Mouse (Mus musculus): Measurements from ENCODE around the gene Chn2. TPM values are rescaled to one million over a fixed set of nuclear protein-coding genes. Genes with fewer than 3 reads are reported as not detected.

Gene Chn2
- total and polyA plus RNA-seq, 3 experiments: not detected

DNA sequence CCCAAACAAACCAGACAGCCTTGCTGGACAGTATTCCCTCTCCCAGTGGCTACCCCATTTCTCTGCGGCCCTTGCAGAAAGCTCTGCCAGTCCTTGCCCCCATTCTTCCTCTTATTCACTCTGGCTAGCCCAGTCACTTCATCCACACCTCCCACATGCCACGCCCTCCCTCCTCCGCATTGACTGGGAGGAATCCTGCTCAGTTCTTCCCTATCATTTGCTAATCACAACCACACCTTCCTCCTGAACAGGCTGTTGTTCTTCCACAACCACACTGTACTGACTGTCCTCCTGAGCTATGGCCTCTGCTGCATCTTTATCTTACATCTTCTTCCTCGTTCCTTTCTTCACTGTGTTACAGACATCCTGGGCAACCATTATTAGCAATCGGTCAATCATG lies 86.2 kb downstream of the Chn2 start (continued):
- no peak for TF ChIP-seq CHD1 (IDR thresholded peaks at IDR 0.05; ENCODE audit: low read depth, low read length)
- no peak for TF ChIP-seq ZKSCAN1 (IDR thresholded peaks at IDR 0.05; ENCODE audit: low read depth, low read length)

DNA sequence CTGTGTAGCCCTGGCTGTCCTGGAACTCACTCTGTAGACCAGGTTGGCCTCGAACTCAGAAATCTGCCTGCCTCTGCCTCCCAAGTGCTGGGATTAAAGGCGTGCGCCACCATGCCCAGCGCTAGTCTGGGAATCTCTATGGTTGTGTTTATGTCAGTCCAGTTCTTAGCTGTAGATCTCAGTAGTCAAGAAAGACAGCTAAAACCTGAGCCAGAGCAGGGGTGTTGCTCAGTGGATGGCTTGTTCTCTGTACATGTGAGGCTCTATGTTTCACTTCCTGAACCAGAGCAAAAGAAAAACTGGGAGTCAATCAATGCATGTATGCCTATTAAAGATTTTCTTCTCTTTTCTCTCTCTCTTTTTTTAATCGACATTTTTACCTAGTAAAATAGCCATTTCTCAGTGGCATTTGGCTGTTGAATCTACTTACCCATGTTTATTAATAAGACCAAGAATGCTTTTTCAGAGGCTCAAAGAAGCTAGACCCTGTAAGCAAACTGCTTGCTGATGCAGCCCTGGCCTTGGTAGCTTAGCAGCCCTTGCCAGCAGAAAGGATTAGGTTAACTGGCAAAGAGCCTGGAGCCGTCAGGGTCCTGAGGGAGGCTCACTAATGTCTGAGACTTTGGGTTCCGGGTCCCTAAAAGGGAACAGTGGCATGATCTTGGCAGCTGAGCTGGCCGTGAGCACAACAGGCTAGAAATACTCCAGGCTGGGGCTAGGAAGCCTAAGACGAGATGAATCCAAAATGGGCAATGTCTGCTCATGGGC lies 87.1 kb downstream of the Chn2 start:
- no peak for TF ChIP-seq ZC3H11A (IDR thresholded peaks at IDR 0.05; ENCODE audit: low read depth, low read length)
- no peak for TF ChIP-seq ELF1 (IDR thresholded peaks at IDR 0.05; ENCODE audit: low read depth, low read length)
- no peak for TF ChIP-seq RAD21 (IDR thresholded peaks at IDR 0.05; ENCODE audit: low read depth, low read length)
- Histone ChIP-seq H3K9me3 (replicated peaks; ENCODE audit: insufficient read depth, low read length) (no peaks in the 10 kb centered on the region), H3K79me2 (ENCODE audit: control insufficient read depth, insufficient read depth, low read length, poor library complexity) (no peaks in the 10 kb centered on the region), H3K36me3 (ENCODE audit: control insufficient read depth in 1 of 2, insufficient read depth in 2 of 2, low read length in 2 of 2) (no peaks in the 10 kb centered on the region), H3K4me1 (ENCODE audit: control insufficient read depth in 1 of 2, insufficient read depth in 2 of 2, low read length in 2 of 2) (no peaks in the 10 kb centered on the region), H3K4me3 (ENCODE audit: control insufficient read depth in 1 of 2, insufficient read depth in 1 of 2, low read depth in 2 of 2, low read length in 2 of 2) (no peak overlapping the region), H3K27me3 (ENCODE audit: control insufficient read depth in 1 of 2, insufficient read depth in 2 of 2, low read length in 2 of 2) (no peaks in the 10 kb centered on the region), H3K9ac (ENCODE audit: control insufficient read depth, low read depth, low read length, poor library complexity, severe bottlenecking) (no peak overlapping the region), H3K27ac (ENCODE audit: control insufficient read depth, low read depth, low read length) (no peak overlapping the region)
- DNase-seq (ENCODE audit: low read depth, low spot score): no peak

DNA sequence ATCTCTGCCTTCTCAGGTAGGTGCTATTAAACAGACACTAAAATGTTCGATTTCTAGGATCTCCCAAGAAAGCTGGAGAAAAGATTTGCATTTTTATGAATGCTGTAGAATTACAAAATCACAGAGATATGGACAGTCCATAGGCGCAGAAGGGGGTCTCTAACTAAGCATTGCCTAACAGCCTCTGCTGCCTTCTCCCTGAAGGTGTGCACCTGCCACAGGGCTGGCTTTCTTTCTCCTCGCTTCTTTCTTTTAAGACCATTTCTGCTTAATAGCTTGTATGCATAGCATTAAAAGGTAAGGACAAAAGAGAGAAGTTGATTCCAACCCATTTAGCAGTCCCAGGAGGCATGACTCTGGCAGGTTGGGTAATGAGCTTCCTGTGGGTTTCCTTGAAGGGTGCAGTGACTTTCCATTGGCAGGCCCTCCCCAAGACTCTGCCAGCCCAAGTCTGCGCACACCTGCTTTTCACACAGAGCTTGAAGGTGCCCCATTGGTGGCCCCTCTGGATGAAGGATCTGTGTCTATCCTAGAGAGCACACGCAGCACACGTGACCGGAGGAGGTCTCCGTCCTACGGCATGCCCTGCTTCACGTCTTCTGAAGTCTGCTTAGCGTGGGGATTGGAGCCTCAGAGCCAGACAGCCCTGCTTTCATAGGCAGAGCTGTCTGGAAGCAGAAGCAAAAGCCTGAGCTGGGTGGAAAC lies 87.8 kb downstream of the Chn2 start:
- no peaks in the 10 kb centered on the region for H3K79me2 ChIP-seq (ENCODE audit: control insufficient read depth, insufficient read depth, low read length, poor library complexity)
- TF ChIP-seq GATA1 (IDR thresholded peaks at IDR 0.05; ENCODE audit: low read depth, low read length) (no peak), EP300 (IDR thresholded peaks at IDR 0.05; ENCODE audit: low read depth in 1 of 2, low read length in 2 of 2) (no peak), ZMIZ1 (IDR thresholded peaks at IDR 0.05; ENCODE audit: low read depth, low read length) (no peak), USF2 (IDR thresholded peaks at IDR 0.05; ENCODE audit: borderline replicate concordance in 1 of 2, insufficient read depth in 1 of 2, low read depth in 1 of 2, low read length in 2 of 2) (no peak), ZKSCAN1 (IDR thresholded peaks at IDR 0.05; ENCODE audit: low read depth, low read length) (no peak), TBP (IDR thresholded peaks at IDR 0.05; ENCODE audit: low read depth, low read length) (no peak), SMC3 (IDR thresholded peaks at IDR 0.05; ENCODE audit: low read depth, low read length) (no peak), E2F4 (IDR thresholded peaks at IDR 0.05; ENCODE audit: borderline replicate concordance, low read depth, low read length) (no peak), MYB (IDR thresholded peaks at IDR 0.05; ENCODE audit: low read depth, low read length) (no peak), POLR2AphosphoS2 (IDR thresholded peaks at IDR 0.05; ENCODE audit: low read length) (no peak), BHLHE40 (IDR thresholded peaks at IDR 0.05; ENCODE audit: borderline replicate concordance, low read depth, low read length) (no peak)
- no peak overlapping the region for H3K27ac ChIP-seq (ENCODE audit: control insufficient read depth, low read depth, low read length)
- H3K9ac ChIP-seq (ENCODE audit: control insufficient read depth, low read depth, low read length, poor library complexity, severe bottlenecking): no peak overlapping the region
- no peaks in the 10 kb centered on the region for H3K4me1 ChIP-seq (ENCODE audit: control insufficient read depth in 1 of 2, insufficient read depth in 2 of 2, low read length in 2 of 2)
- no peaks in the 10 kb centered on the region for H3K9me3 ChIP-seq (replicated peaks; ENCODE audit: insufficient read depth, low read length)
- DNase-seq (ENCODE audit: low read depth, low spot score): no peak
- no peaks in the 10 kb centered on the region for H3K36me3 ChIP-seq (ENCODE audit: control insufficient read depth in 1 of 2, insufficient read depth in 2 of 2, low read length in 2 of 2)
- H3K4me3 ChIP-seq (ENCODE audit: control insufficient read depth in 1 of 2, insufficient read depth in 1 of 2, low read depth in 2 of 2, low read length in 2 of 2): no peak overlapping the region
- H3K27me3 ChIP-seq (ENCODE audit: control insufficient read depth in 1 of 2, insufficient read depth in 2 of 2, low read length in 2 of 2): no peaks in the 10 kb centered on the region
